Comparison of ENCODE assay signal across 9 mouse cellular contexts in the genomic region with DNA sequence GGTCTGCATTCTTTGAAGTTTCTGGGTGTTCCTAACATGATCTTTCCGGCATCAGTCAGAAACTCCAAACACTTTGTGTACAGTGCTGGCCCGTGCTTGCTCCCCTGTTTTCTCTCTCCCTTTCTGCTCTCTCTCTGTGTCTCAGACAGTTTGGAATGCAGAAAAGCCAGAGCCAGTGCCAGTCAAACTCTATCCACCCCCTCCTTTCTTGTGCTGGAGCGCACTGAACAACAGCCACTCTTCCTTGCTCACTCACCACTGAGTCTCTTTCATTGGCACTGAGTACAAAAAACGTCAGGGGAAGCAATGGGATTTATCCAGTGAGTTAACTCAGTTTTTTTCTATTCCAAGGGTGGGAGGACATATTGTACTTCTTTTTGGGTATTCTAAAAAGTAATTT.
A peak's percentile ranks its signal among the peaks of the same experiment; 100 is the strongest.
DNase-seq lines count a peak whose midpoint lies in the region; ATAC-seq and TF ChIP-seq lines count a peak whose summit lies in the region.
"Had no signal": no experiment of that assay in that cellular context is flagged by ENCODE, and none has a peak within 500 bp of the region (broad histone marks: within the 10 kb centered on the region; RNA-seq: fewer than 3 reads in every experiment).

No protein-coding gene starts in this region.

- no peak for TF ChIP-seq POLR2A in kidney, adult 2 months (IDR thresholded peaks at IDR 0.05; ENCODE audit: low read depth, low read length)
- TF ChIP-seq POLR2A in brain, embryonic 14.5 days (IDR thresholded peaks at IDR 0.05; ENCODE audit: borderline replicate concordance, extremely low read depth, insufficient read depth, insufficient read length, poor library complexity, severe bottlenecking): no peak

- H3K27me3 ChIP-seq in kidney, adult 2 months (replicated peaks; ENCODE audit: control insufficient read depth, insufficient read depth, low read length): no peaks in the 10 kb centered on the region
- no peaks in the 10 kb centered on the region for H3K27me3 ChIP-seq in kidney, embryonic 14.5 days (ENCODE audit: control insufficient read depth, insufficient read depth, low read length)
- no peaks in the 10 kb centered on the region for H3K27me3 ChIP-seq in hindbrain, embryonic 16.5 days (replicated peaks; ENCODE audit: control insufficient read depth, insufficient read depth, low read length)
- no peaks in the 10 kb centered on the region for H3K27me3 ChIP-seq in midbrain, embryonic 12.5 days

- H3K9ac ChIP-seq in kidney, embryonic 14.5 days (ENCODE audit: low read depth, low read length): no peak overlapping the region
- no peak overlapping the region for H3K9ac ChIP-seq in hindbrain, embryonic 16.5 days (ENCODE audit: low read depth, low read length)
- no peak overlapping the region for H3K9ac ChIP-seq in midbrain, embryonic 12.5 days (replicated peaks)

- H3K4me2 ChIP-seq in kidney, embryonic 14.5 days (replicated peaks; ENCODE audit: low read depth, low read length): no peak overlapping the region
- H3K4me2 ChIP-seq in hindbrain, embryonic 16.5 days (ENCODE audit: low read length): peak overlapping the region; percentile 28
- H3K4me2 ChIP-seq in midbrain, embryonic 12.5 days (replicated peaks): 0 out of 2 replicates have a peak overlapping the region, but pooled peaks have one; percentile 19

- H3K4me3 ChIP-seq in kidney, adult 2 months (ENCODE audit: insufficient read depth, low read depth, low read length): no peak overlapping the region
- no peak overlapping the region for H3K4me3 ChIP-seq in kidney, embryonic 14.5 days (ENCODE audit: low read length)
- no peak overlapping the region for H3K4me3 ChIP-seq in hindbrain, embryonic 16.5 days (ENCODE audit: low read length)
- H3K4me3 ChIP-seq in midbrain, embryonic 12.5 days: no peak overlapping the region

- no peak for ATAC-seq in kidney, embryonic 14.5 days (ENCODE audit: low FRiP score, low TSS enrichment)
- peak; percentile 91 for ATAC-seq in hindbrain, embryonic 16.5 days
- ATAC-seq in midbrain, embryonic 12.5 days (ENCODE audit: low FRiP score, low read depth): peak; percentile 82
- no peak for ATAC-seq in erythroblast, adult 5-6 weeks (replicated peaks; ENCODE audit: low FRiP score, poor library complexity, severe bottlenecking)

- H3K36me3 ChIP-seq in kidney, adult 2 months (ENCODE audit: control insufficient read depth, insufficient read depth, low read length): no peaks in the 10 kb centered on the region
- H3K36me3 ChIP-seq in kidney, embryonic 14.5 days (ENCODE audit: control insufficient read depth, insufficient read depth, low read length): no peaks in the 10 kb centered on the region
- no peaks in the 10 kb centered on the region for H3K36me3 ChIP-seq in hindbrain, embryonic 16.5 days (ENCODE audit: control insufficient read depth, insufficient read depth, low read length)
- no peaks in the 10 kb centered on the region for H3K36me3 ChIP-seq in midbrain, embryonic 12.5 days
- H3K36me3 ChIP-seq: G1E had no signal

- 27% methylated on average over 4 of the region's 4 CpGs for WGBS in kidney, adult 2 months
- 47% methylated on average over 4 of the region's 4 CpGs for WGBS in kidney, embryonic 14.5 days
- WGBS in hindbrain, embryonic 16.5 days: 11% methylated on average over 4 of the region's 4 CpGs
- WGBS in midbrain, embryonic 12.5 days: 11% methylated on average over 4 of the region's 4 CpGs

- TF ChIP-seq CTCF in kidney, adult 2 months (conservative IDR thresholded peaks at IDR 0.05; ENCODE audit: insufficient read depth, insufficient read length, low read depth, low read length): no peak
- no peak for TF ChIP-seq CTCF in brain, embryonic 14.5 days (IDR thresholded peaks at IDR 0.05; ENCODE audit: borderline replicate concordance, extremely low read depth, insufficient read depth, insufficient read length)

- H3K4me1 ChIP-seq in kidney, adult 2 months (ENCODE audit: control insufficient read depth, insufficient read depth, low read length): peaks cover 11% of the 10 kb centered on the region; the same call in 1 of the 2 replicates
- no peaks in the 10 kb centered on the region for H3K4me1 ChIP-seq in kidney, embryonic 14.5 days (ENCODE audit: control insufficient read depth, insufficient read depth, low read length)
- peaks cover 5% of the 10 kb centered on the region for H3K4me1 ChIP-seq in hindbrain, embryonic 16.5 days (ENCODE audit: control insufficient read depth, insufficient read depth, low read depth, low read length)
- H3K4me1 ChIP-seq in midbrain, embryonic 12.5 days: peaks cover 12% of the 10 kb centered on the region

- H3K9me3 ChIP-seq in kidney, embryonic 14.5 days (ENCODE audit: control insufficient read depth, low read length): no peaks in the 10 kb centered on the region
- no peaks in the 10 kb centered on the region for H3K9me3 ChIP-seq in hindbrain, embryonic 16.5 days (ENCODE audit: control insufficient read depth, low read length)
- no peaks in the 10 kb centered on the region for H3K9me3 ChIP-seq in midbrain, embryonic 12.5 days
- H3K9me3 ChIP-seq: G1E had no signal

- DNase-seq in kidney, adult 2 months: peak; percentile 19
- peak; percentile 90 for DNase-seq in brain, embryonic 14.5 days (ENCODE audit: low read depth)
- DNase-seq in forelimb bud, embryonic 11.5 days (ENCODE audit: low read depth, low spot score): peak; percentile 13
- no peak for DNase-seq in gastrocnemius, postnatal 25 days

- H3K27ac ChIP-seq in kidney, adult 2 months (ENCODE audit: insufficient read depth, low read depth, low read length): no peak overlapping the region
- H3K27ac ChIP-seq in kidney, embryonic 14.5 days (ENCODE audit: low read depth, low read length): no peak overlapping the region
- peak overlapping the region; percentile 44; the same call in 1 of the 2 replicates for H3K27ac ChIP-seq in hindbrain, embryonic 16.5 days (ENCODE audit: low read depth, low read length)
- peak overlapping the region; percentile 50; the same call in 1 of the 2 replicates for H3K27ac ChIP-seq in midbrain, embryonic 12.5 days (replicated peaks)

Comparison
In these comparisons a context has a peak if more than half of its experiments do, and no peak if none do; other contexts are left out.
1. H3K27ac ChIP-seq: peak in hindbrain, embryonic 16.5 days (single experiment) and midbrain, embryonic 12.5 days (single experiment); none in kidney, adult 2 months (single experiment) and kidney, embryonic 14.5 days (single experiment).
2. ATAC-seq: peak in hindbrain, embryonic 16.5 days (single experiment) and midbrain, embryonic 12.5 days (single experiment); none in kidney, embryonic 14.5 days (single experiment) and erythroblast, adult 5-6 weeks (single experiment).